Mouse (Mus musculus) ovary, postnatal 10 days (tissue): ENCODE data around the gene Kctd10.

Source experiments
- DNase-seq: peaks from one replicate; pipeline ENCODE4 v3.0.0; 2022; ENCODE audit warnings: low spot score

Gene Kctd10

DNA sequence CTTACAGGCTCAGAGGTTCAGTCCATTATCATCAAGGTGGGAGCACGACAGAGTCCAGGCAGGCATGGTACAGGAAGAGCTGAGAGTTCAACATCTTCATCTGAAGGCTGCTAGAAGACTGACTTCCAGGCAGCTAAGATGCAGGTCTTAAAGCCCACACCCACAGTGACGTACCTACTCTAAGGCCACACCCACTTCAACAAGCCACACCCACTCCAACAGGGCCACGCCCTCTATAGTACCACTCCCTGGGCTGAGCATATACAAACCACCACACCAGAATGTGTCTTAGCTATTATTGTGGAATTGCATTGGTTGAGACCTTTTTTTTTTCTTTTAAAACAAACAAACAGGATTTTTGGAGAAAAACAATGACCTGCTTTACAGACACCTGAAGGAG, 34.8 kb downstream of the Kctd10 start:
- DNase-seq, result no peak

DNA sequence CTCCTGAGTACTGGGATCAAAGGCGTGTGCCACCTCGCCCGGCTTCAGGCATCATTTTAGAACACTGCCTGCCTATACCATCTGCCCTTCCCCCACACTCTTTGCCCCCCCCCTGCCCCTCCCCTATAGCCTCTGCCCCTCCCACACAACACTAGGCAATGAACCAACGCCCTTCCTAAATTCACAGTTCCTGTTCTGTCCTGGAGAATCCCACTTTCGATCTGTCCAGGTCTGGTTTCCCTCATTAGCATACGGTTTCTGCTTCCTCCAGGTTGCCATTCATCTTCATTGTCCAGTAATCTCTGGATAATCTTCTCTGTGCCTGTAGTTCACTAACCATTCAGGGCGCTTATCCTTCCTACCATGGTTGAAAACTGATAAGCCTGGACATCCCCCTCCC, 36.7 kb downstream of the Kctd10 start:
- no peak for DNase-seq

DNA sequence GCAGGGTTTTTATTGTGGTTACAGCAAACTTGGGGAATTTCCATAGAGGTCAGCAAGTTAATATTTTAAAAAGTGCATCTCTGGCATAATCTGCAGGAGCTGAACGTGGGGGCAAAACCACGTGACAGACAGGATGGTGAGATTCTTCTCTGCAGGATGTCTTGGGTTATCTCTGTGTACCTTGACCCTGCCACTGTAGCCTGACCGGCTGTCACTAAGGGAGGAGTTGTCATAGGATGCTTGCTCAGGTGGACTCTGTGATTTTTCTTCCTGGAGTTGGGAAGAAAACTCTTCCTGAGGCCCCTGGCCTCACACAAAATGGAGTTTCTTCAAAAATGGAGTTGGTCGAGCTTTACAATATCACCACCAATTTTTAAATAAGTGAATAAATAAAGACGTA, 37.3 kb downstream of the Kctd10 start:
- DNase-seq, result no peak

DNA sequence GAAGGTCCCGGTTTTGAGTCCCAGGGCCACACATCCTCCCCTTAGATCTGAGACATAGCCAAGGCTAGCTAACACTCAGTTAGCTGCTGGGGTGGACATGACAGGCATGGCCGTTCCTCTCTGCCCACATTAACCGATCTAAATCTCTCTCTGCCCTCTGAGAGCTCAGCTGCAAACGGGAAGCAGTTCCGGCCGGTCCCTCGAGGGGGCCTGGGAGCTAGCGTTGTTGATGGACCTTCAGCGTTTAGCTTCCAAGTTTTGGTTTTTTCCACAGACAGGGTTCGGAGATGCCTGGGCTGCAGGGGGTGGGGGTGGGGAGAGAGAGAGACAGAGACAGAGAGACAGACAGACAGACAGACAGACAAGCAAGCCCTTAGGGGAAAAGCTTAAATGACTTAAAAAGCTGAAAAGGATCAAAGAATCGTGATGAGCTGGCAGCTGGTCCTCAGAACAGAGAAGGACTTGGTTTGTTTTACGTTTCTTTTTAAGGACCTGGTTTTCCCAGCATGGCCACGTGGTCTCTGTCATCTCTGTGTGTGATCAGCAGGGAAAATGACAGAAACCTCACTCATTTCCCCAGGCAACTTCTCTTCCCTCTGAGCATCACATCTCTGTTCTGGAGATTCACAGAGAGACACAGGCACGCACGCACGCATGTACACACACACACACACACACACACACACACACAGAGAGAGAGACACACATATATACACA, 56.4 kb downstream of the Kctd10 start:
- peak; percentile 11 for DNase-seq

DNA sequence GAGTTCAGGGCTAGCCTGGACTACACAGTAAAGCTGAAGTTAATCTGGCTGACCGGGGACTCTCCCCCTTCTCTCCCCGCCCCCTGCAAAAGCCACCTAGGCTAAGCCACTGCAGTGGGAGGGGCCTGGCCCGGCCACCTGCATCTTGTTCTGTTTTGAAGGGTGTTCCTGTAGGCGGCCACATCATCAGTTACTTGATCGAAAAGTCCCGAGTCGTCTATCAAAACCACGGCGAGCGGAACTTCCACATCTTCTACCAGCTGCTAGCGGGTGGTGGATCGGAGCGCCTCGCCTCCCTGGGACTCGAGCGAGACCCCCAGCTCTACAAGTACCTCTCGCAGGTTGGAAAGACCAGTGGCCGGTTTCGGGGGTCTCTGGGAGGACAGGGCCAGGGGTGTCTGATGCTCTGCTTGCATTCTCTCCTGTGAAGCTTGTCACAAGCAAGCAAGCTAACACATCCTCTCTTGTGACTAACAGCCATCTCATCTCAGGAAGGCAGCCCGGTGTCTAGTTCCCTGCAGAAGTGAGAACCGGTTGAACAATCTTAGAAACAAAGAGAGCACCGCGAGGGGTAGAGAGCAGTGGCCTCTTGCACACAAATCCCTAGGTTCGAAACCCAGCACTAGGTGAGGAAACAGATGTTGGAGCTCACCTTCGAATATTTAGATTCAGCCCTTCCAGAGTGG, 57.1 kb downstream of the Kctd10 start:
- no peak for DNase-seq
